Mouse (Mus musculus) right cerebral cortex, postnatal 4 days (tissue): ENCODE results near the gene Mta2.
"Not testable (repeated sequence)": the region's sequence is repeated elsewhere in the genome, so short reads cannot be mapped to it uniquely, and the experiment has no call there.

ENCODE experiments used
- DNase-seq: peaks from one replicate; pipeline ENCODE4 v3.0.0-alpha.2; 2022

Gene Mta2

GRCm38 (mm10) chr19:8941515-8942217, at the start of gene Mta2:
TSS of gene Mta2 (plus strand) at chr19:8941875.
- peak; percentile 94 for DNase-seq

GRCm38 (mm10) chr19:8892829-8893766, 48.6 kb upstream of the Mta2 start, which contains the start of gene Ints5:
TSS of gene Ints5 (plus strand) at chr19:8893005.
- peak; percentile 82 for DNase-seq

- no peak for DNase-seq
Measured at GRCm38 (mm10) chr19:8895397-8895960, 46.2 kb upstream of the Mta2 start.

- not testable (repeated sequence) for DNase-seq
Measured at GRCm38 (mm10) chr19:8896231-8896630, 45.4 kb upstream of the Mta2 start.

- DNase-seq, result peak; percentile 44
Measured at GRCm38 (mm10) chr19:8897211-8897864, 44.3 kb upstream of the Mta2 start.

- DNase-seq, result peak; percentile 92
Measured at GRCm38 (mm10) chr19:8897865-8898495, 43.7 kb upstream of the Mta2 start, which contains the start of gene Ganab. TSS of gene Ganab (plus strand) at chr19:8898071.

GRCm38 (mm10) chr19:8898576-8898975, 43.1 kb upstream of the Mta2 start:
- no peak for DNase-seq

GRCm38 (mm10) chr19:8899079-8899478, 42.6 kb upstream of the Mta2 start:
- DNase-seq, result no peak

GRCm38 (mm10) chr19:8903412-8903811, 38.3 kb upstream of the Mta2 start:
- DNase-seq, result no peak

- no peak for DNase-seq
Measured at GRCm38 (mm10) chr19:8908531-8908930, 33.1 kb upstream of the Mta2 start.

- DNase-seq, result no peak
Measured at GRCm38 (mm10) chr19:8911810-8912209, 29.9 kb upstream of the Mta2 start.

GRCm38 (mm10) chr19:8914212-8914611, 27.5 kb upstream of the Mta2 start:
- DNase-seq, result no peak

GRCm38 (mm10) chr19:8919000-8919399, 22.7 kb upstream of the Mta2 start:
- no peak for DNase-seq

GRCm38 (mm10) chr19:8919684-8920072, 22.0 kb upstream of the Mta2 start:
- no peak for DNase-seq

GRCm38 (mm10) chr19:8920073-8920736, 21.5 kb upstream of the Mta2 start, which contains the start of gene B3gat3:
TSS of gene B3gat3 (plus strand) at chr19:8920374.
- DNase-seq, result peak; percentile 86

- DNase-seq, result no peak
Measured at GRCm38 (mm10) chr19:8920836-8921291, 20.8 kb upstream of the Mta2 start.

- DNase-seq, result no peak
Measured at GRCm38 (mm10) chr19:8921741-8922140, 19.9 kb upstream of the Mta2 start.

GRCm38 (mm10) chr19:8926766-8927165, 14.9 kb upstream of the Mta2 start:
- DNase-seq, result no peak

- no peak for DNase-seq
Measured at GRCm38 (mm10) chr19:8927891-8928525, 13.7 kb upstream of the Mta2 start.

- no peak for DNase-seq
Measured at GRCm38 (mm10) chr19:8928689-8929223, 12.9 kb upstream of the Mta2 start.
